Mouse (Mus musculus) fibroblast of lung, adult 2 months (primary cell): ENCODE measurements around the gene Krt72.

ENCODE experiments used
- DNase-seq: peaks from one replicate; pipeline ENCODE4 v3.0.0-alpha.2; 2011; ENCODE audit warnings: low read depth

Krt72 gene

GRCm38 (mm10) chr15:101786360-101786759 lies at the start of gene Krt72:
Gene Krt72 (minus strand): TSS chr15:101786460.
- DNase-seq = no peak

DNA sequence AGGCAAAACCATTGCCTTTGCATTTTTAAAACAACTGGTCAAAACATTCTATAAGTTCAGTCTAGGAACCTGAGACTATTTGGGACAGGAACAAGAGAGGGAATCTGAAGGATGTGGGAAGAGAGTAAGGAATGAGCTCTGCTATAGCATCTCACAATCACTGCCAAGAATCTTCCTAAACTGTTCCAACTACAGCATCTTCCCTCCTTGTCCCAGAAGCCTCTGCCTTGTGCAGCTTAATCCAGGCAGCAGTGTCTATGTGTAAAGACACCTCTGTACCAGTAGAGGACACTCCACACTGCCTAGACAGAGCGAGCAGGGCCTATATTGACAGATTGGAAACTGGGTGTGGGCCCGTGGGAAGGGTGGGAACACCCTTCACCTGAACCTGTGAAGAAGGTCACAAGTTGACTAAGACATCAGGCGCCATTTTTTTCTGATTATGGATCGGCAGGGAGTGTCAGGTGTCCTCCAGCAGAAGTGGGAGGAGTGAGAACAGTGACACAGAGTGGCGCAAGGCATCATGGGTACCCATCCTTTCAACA lies 48.6 kb upstream of the Krt72 start:
- DNase-seq = no peak

DNA sequence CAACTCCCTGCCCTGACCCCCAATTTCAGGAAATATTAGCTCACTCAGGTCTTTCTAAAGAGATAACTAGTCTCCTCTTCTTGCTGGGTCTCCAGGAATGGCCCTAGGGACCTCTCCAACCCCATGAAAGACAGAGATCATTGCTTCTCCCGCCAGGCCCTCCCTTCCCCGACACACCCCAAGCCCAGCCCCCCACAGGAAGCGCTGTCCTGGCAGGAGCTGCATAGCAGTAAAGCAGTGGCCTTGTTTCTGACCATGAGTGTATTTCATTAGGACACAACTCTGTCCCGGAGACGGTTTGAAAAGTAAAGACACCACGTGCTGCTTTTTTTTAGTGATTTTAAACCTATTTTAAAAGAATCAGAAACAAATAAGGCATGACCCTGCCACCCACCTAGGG lies 46.9 kb upstream of the Krt72 start:
- no peak for DNase-seq

- no peak for DNase-seq
Observed at GRCm38 (mm10) chr15:101829441-101829840, 43.2 kb upstream of the Krt72 start.

- DNase-seq = no peak
Observed at GRCm38 (mm10) chr15:101821786-101822185, 35.5 kb upstream of the Krt72 start.

DNA sequence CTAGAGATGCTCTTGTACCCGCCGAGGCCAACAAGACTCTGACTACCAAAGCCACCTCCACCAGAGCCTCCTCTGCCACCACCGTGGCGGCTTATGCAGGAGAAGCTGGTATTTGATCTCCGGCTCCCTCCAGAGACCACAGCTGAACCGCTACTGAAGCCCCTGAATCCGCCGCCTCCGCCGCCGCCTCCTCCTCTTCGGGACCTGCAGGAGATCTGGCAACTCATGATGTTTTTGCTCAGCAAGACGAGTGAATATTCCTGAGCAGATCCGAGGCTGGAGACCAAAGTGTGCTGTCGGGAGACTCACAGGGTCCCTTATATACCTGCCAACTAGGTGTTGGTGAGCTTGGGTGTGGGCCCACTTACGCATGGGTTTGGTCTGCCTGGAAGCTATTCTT lies 31.6 kb upstream of the Krt72 start, which contains the start of gene Krt2:
Krt2 (minus strand) TSS at position 295 of the 400 bp plus-strand sequence.
- DNase-seq = no peak

DNA sequence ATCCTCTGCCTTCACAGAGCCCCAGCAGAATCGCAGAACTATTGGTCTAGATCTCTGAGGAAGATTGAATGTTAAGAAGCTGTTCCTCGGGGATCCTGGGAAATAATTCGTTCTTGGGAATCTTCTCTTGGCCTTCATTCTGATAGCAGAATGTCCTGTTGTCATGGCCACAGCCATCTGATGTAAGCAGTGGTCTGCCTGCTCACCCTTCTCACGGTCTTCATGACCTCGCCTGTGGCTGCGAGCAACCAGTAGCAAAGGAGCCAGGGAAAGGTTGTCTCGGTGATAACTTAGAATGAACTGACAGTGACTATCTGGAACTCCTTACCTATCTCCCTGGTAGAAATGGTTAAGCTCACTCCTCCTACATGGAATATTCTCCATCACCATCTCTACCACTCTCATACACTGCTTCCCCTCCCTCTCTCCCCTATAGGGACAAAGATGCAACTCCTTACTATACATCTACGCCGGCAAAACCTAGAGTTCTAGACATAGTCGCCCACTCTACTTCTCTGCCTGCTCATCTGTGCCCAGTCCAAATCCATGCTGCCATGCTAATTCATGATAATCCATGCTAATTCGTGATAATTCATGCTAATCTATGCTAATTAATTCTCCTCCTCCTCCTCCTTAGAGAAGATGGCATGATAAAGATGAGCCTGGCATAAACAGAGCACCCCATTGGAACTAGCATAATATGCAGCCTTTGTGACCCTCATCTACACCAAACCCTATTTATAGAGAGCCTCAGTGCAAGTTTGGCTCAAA lies 17.0 kb upstream of the Krt72 start:
- DNase-seq = no peak

- no peak for DNase-seq
Observed at GRCm38 (mm10) chr15:101802296-101802835, 16.1 kb upstream of the Krt72 start, which contains the start of gene Krt73. Gene Krt73 (minus strand): TSS chr15:101802346.

GRCm38 (mm10) chr15:101790867-101791266 lies 4.6 kb upstream of the Krt72 start:
- DNase-seq = no peak

- DNase-seq = no peak
Observed at GRCm38 (mm10) chr15:101773420-101773819, 12.8 kb downstream of the Krt72 start.

DNA sequence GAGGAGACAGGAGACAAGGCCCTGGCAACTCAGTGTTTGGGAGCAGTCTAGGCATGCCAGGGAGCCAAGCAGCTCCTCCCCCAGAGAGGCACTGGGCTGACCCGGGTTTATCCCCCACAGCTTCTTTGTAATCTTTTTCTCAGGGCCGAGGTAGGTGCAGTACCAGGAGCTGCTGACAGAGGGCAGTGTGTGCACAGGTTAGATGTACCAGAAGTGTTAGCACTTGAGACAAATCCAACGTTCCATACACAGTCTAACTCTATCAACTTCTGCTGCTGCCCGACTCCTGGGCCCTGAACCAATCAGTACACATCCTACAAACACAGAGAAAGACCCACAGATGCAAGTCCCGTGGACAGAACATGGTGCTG lies 13.6 kb downstream of the Krt72 start:
- DNase-seq = peak; percentile 66

DNA sequence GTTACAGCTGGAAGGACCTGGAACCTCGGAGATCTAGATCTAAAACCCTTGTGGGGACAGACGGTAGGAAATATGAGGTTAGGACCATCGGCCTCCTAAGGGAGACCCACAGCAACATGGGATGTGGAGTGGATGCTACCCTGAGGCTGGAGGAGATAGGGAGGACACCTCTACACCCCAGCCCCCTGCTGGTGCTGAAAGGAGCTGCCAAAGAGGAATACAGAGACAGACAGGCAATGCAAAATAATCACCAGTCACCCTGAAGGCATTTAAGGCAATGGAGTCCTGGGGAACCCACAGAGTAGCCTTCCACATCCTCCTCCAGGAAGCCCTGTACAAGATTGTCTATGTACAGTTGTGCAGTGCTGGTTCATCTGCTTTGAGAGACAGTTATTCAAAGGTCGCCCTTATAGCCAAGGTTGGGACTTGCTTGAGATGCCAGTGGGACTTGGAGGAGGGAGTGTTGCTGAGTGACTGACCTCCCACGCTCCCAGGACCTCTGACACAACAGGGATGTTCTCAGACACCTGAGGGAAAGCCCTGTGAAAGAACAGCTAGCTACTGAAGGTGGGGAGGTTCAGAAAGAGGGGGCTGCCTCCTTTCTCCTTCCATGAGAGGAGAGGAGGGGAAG lies 14.1 kb downstream of the Krt72 start:
- no peak for DNase-seq

DNA sequence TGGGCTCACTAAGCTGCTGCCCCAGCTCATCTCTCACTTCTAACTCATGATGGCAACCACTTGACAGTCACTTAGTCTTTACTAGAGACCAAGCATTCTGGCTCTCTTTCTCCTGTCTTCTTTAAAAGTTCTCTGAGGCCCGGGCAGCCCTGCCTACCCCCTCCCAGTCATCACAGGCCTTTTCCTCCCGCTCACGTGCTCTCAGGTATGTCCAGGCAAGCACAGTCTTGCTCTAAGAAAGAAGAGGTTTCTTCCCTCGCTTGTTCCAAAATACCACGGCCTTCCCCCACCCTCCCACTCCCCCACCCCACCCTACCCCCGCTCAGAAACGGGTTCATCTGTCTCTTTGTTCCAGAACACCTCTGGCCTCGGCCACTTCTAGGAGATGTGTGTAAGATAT lies 16.0 kb downstream of the Krt72 start:
- no peak for DNase-seq

DNA sequence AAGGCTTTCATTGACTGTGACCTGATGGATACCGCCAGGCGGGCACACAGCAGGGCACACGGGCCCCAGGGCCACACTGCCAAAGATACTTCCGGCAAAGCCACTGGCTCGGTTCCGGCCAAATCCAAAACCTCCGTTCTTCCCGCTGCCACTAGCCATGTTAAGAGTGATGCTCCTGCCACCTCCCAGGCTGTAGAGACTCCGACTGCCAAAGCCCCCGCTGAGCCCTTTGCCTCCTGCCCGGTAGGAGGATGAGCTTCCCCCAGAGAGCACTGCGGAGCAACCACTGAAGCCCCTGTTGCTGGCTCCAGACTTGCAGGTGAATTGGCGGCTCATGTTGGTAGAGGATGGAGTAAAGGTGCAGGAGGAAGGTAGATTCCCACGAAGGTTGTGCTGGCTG lies 43.5 kb downstream of the Krt72 start, which contains the start of gene Krt71:
Krt71 (minus strand) TSS at position 399 of the 400 bp plus-strand sequence.
- DNase-seq = no peak

DNA sequence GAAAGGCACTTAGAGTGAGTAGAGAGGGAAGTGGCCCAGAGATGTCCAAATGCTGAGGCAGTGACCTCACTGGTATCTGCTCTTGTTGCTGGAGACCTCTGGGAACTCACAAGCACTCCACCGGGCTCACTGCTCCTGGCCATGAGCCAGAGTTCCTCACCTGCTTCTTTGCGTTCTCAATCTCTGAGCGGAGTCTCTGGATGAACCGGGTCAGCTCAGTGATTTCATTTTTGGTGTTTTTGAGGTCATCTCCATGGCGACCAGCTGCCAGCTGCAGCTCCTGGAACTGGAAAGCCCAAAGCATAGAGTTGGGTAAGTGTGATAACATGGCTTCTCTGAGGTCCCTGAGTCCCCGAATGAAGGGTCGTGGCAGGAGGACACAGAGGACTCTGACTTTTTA lies 48.5 kb downstream of the Krt72 start:
- DNase-seq = no peak

- DNase-seq = no peak
Observed at GRCm38 (mm10) chr15:101730653-101731052, 55.6 kb downstream of the Krt72 start.
